8 mouse cellular contexts compared by ENCODE assay signal in the genomic region with DNA sequence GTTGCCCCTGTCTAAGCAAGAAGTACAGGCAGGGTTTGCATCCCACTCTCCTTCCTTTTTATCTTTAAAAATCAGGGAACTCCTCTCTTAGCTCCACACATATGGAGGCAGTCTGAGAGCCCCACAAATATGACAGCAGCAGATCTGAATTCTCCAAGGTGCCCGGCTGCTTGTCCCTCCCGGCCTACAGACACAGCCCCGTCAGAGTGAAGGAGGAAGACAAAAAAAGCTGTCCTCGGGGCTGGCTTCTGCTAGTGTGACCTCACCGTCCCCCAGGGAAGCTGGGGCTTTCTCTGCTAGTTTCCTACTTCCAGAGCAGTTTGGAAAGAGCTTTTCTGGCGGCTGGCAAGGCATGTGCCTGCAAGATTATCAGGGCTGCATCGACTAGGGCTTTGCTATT. TPM values are rescaled to one million over a fixed set of nuclear protein-coding genes. Genes with fewer than 3 reads are reported as not detected.
DNase-seq lines count a peak whose midpoint lies in the region; ATAC-seq lines count a peak whose summit lies in the region.

No protein-coding gene starts in this region.

- H3K4me2 ChIP-seq in hindbrain, embryonic 13.5 days = no peak overlapping the region
- 0 out of 2 replicates have a peak overlapping the region, but pooled peaks have one; percentile 4 for H3K4me2 ChIP-seq in neural tube, embryonic 15.5 days

- WGBS in hindbrain, embryonic 13.5 days = 2% methylated on average over 7 of the region's 7 CpGs
- 9% methylated on average over 7 of the region's 7 CpGs for WGBS in neural tube, embryonic 15.5 days

- H3K9me3 ChIP-seq in hindbrain, embryonic 13.5 days = no peaks in the 10 kb centered on the region
- H3K9me3 ChIP-seq in neural tube, embryonic 15.5 days (replicated peaks) = no peaks in the 10 kb centered on the region

- peak; percentile 30 for DNase-seq in adrenal gland, adult 2 months
- no peak for DNase-seq in adrenal gland, adult 8-10 months
- peak; percentile 19 for DNase-seq in adipocyte (ENCODE audit: low spot score)
- DNase-seq in gastrocnemius, adult 8-10 months (ENCODE audit: low spot score in 2 of 2) = peak; percentile 27 to 30
- DNase-seq in urinary bladder, adult 2 months (ENCODE audit: low spot score) = no peak
- no peak for DNase-seq in frontal cortex, postnatal 36 days (ENCODE audit: low spot score in 2 of 2)

- peaks cover 14% of the 10 kb centered on the region for H3K4me1 ChIP-seq in hindbrain, embryonic 13.5 days (replicated peaks)
- H3K4me1 ChIP-seq in neural tube, embryonic 15.5 days = peaks cover 11% of the 10 kb centered on the region

- ATAC-seq in hindbrain, embryonic 13.5 days (ENCODE audit: low FRiP score) = peak; percentile 34; the same call in 1 of the 2 replicates
- 0 out of 2 replicates have a peak, but pooled peaks have one; percentile 14 for ATAC-seq in neural tube, embryonic 15.5 days (ENCODE audit: low FRiP score)

- peak overlapping the region; percentile 20; the same call in 1 of the 2 replicates for H3K9ac ChIP-seq in hindbrain, embryonic 13.5 days
- no peak overlapping the region for H3K9ac ChIP-seq in neural tube, embryonic 15.5 days (replicated peaks)

- no peak overlapping the region for H3K4me3 ChIP-seq in hindbrain, embryonic 13.5 days
- H3K4me3 ChIP-seq in neural tube, embryonic 15.5 days (replicated peaks) = no peak overlapping the region

- H3K36me3 ChIP-seq in hindbrain, embryonic 13.5 days = no peaks in the 10 kb centered on the region
- H3K36me3 ChIP-seq in neural tube, embryonic 15.5 days = no peaks in the 10 kb centered on the region

- H3K27me3 ChIP-seq in hindbrain, embryonic 13.5 days = no peaks in the 10 kb centered on the region
- no peaks in the 10 kb centered on the region for H3K27me3 ChIP-seq in neural tube, embryonic 15.5 days (replicated peaks)

- H3K27ac ChIP-seq in hindbrain, embryonic 13.5 days = peak overlapping the region; percentile 71
- H3K27ac ChIP-seq in neural tube, embryonic 15.5 days (replicated peaks) = peak overlapping the region; percentile 56; the same call in 1 of the 2 replicates

RNA-seq across cellular contexts. Expression of gene Mgme1, which starts 55.3 kb away (rescaled TPM):
- total RNA-seq in adrenal gland, adult 2 months (2021) = 10 to 100 TPM; 22.3 to 22.7 TPM
- 4.4 and 4.6 TPM in 2 replicates for polyA plus RNA-seq in adrenal gland, adult 2 months (2012; rRNA removed)
- 10 to 100 TPM; 16.5 to 31.4 (median 19.5) TPM for total RNA-seq in adrenal gland, adult 8-10 months (2022)
- total RNA-seq in gastrocnemius, adult 8-10 months (2022) = 10 to 100 TPM; 11.8 to 13.8 (median 13.1) TPM
- 11.1 and 12.1 TPM in 2 replicates for polyA plus RNA-seq in hindbrain, embryonic 13.5 days (2015; fragmentation: Nextera tagmentation; extraction: Ambion mirVana)
- polyA plus RNA-seq in neural tube, embryonic 15.5 days (2015; fragmentation: Nextera tagmentation; extraction: Ambion mirVana) = 13.3 and 15.5 TPM in 2 replicates
- 8.3 TPM in 2 replicates for polyA plus RNA-seq in urinary bladder, adult 2 months (2012; rRNA removed)

RNA-seq across cellular contexts. Expression of gene Snx5, which starts 55.5 kb away (rescaled TPM):
- total RNA-seq in adrenal gland, adult 2 months (2021) = 100 to 1,000 TPM in 1 of 2 experiments, 10 to 100 TPM in 1; 87.4 to 105 TPM
- polyA plus RNA-seq in adrenal gland, adult 2 months (2012; rRNA removed) = 34.9 and 35.1 TPM in 2 replicates
- total RNA-seq in adrenal gland, adult 8-10 months (2022) = 100 to 1,000 TPM in 3 of 4 experiments, 10 to 100 TPM in 1; 92.5 to 112 (median 101) TPM
- 10 to 100 TPM; 57.8 to 66.5 (median 58.9) TPM for total RNA-seq in gastrocnemius, adult 8-10 months (2022)
- 72.8 and 74.9 TPM in 2 replicates for polyA plus RNA-seq in hindbrain, embryonic 13.5 days (2015; fragmentation: Nextera tagmentation; extraction: Ambion mirVana)
- 74.4 and 93.8 TPM in 2 replicates for polyA plus RNA-seq in neural tube, embryonic 15.5 days (2015; fragmentation: Nextera tagmentation; extraction: Ambion mirVana)
- 66.6 and 72.2 TPM in 2 replicates for polyA plus RNA-seq in urinary bladder, adult 2 months (2012; rRNA removed)

Comparison
In these comparisons a context has a peak if more than half of its experiments do, and no peak if none do; other contexts are left out.
1. DNase-seq: peak in adrenal gland, adult 2 months (single experiment), adipocyte (single experiment) and gastrocnemius, adult 8-10 months (2 of 2); none in adrenal gland, adult 8-10 months (single experiment), urinary bladder, adult 2 months (single experiment) and frontal cortex, postnatal 36 days (0 of 2).